Mouse (Mus musculus) kidney, adult 18-20 months (tissue): ENCODE measurements around the gene Bdp1.

Experiments
- DNase-seq: peaks from one replicate; pipeline ENCODE4 v3.0.0; 2021

Bdp1 gene

DNA sequence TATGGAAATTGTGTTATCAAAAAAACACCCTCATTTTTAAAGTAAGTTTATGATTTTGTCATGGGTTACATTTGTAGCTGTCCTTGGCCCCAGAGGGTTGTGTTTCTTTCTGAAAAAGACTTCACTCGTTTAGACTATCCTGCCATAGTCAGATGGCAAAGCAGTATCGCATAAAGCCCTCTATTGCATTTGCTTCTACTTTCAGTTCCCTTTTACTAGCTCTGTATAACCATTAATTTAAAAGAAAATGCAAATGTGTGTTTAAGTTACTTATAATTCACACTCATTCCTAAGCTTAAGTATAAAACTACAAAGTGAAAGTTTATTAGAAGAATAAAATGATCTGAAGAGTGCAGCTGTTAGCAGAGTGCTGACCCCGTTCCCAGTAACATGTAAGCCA lies 104.8 kb downstream of the Bdp1 start:
- DNase-seq, result no peak

DNA sequence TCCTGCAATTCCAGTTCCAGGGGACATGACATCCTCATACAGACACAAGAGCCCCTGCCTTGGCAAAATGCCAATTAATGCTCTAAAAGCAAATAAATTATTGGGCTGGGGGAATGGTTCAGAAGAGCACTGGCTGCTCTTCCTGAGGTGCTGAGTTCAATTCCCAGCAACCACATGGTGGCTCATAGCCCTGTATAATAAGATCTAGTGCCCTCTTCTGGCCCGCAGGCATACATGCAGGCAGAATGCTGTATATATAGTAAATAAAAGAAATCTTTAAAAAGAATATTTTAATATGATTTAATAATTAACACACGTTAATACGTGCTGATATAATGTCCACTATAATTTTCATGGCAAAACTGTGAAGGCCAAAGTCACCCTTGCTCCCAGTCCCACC lies 105.8 kb downstream of the Bdp1 start:
- DNase-seq, result no peak

DNA sequence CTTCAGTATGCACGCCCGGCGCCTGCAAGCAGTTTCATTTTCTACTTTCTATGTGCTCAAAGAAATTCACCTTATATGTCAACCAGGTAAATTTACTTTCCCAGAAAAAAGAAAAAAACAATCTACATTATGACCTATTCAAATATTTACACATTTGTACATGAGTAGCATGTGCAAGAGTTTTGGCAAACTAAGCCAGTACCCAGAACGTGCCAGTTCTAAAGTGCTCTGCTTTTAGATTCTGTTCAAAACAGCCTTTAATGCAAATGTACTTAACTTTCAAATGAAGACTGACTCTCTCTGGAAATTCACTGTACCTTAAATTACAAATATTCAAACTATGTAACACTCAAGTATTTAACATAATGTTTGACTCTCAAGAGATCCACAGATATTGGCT lies 114.3 kb downstream of the Bdp1 start:
- no peak for DNase-seq

DNA sequence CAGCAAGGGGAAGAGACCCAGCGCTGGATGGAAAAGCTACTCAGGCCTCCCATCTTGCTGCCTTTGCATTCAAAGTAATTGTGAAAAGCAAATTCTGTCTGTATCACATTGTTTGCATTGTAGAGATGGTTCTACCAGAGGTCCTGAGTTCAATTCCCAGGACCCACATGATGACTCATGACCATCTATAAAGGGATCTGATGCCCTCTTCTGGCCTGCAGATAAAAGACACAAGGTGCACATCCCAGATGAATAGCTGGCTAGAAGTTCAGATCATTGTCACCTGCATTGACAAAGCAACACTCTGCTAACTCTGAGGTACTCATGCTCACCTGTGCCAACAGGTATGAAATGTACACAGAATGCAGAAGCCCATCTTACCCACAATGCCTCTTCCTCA lies 120.5 kb downstream of the Bdp1 start:
- DNase-seq, result no peak

DNA sequence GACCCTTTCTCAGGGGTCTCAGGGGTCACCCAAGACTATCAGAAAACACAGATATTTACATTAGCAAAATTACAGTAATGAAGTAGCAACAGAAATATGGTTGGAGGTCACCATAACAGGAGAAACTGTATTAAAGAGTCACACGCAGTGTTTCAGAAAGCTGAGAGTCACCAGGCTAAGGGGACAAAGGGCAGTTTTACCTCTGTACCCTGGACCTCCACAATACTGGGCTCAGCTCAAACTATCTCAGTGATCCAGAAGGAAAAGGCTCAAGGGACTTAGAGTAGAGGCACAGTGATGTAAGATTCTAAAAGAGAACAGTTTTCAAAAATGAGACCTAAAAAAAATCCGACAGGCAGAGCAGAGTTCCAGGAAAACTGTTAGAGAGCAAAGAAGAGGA lies 124.5 kb downstream of the Bdp1 start:
- DNase-seq, result no peak

DNA sequence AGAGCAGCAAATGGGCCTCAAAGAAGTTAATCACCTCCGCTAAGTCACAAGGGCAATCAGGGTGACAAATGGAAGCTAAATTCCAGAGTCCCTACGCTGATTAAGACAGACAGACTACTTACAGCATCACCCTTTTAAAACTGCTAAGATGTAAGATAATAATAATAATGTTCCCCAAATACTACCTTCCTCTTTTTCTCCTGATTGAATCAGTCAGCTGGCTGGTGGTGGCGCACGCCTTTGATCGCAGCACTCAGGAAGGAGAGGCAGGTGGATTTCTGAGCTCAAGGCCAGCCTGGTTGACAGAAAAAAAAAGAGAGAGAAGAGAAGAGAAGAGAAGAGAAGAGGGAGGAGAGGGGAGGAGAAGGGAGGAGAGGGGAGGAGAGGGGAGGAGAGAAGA lies 133.8 kb downstream of the Bdp1 start:
- DNase-seq, result no peak
